Mouse (Mus musculus): ENCODE measurements around the gene Mt2.
"Not testable (repeated sequence)": the region's sequence is repeated elsewhere in the genome, so short reads cannot be mapped to it uniquely, and the experiment has no call there.

Gene Mt2

DNA sequence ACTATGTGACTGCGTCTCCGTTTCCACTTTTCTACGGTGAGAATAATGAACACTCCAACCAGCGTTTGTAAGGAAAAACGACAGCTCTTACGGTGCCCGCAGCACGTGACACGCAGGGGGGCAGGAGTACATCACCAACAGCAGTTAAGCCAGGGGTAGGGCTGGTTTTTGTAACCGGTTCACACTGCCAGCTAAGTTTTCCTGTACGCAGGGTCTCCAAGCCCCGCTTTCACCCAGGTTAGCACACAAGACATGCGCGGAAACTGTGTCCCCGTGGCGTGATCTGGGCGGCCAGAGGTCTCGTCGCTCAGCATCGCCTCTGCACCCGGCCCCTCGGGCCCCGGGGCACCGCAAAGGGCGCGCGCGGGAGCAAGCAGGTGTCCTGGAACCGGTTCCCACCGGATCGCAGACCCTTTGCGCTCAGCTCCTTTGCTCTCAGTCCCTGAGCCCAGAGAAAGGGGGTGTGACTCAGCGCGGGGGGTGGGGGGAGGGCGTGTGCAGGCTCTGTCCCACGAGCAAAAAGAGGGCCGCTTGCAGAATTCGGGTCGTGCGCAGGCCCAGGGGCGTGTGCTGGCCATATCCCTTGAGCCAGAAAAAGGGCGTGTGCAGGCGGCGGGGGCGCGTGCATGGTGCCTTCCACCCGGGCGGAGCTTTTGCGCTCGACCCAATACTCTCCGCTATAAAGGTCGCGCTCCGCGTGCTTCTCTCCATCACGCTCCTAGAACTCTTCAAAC, at the start of gene Mt2:
TSS of gene Mt2 (plus strand) at position 590 of the 734 bp plus-strand sequence.
- DNase-seq (ENCODE audit: extremely low read depth, insufficient read length, low spot score), result peak; percentile 53

GRCm38 (mm10) chr8:94122711-94123468, 49.6 kb upstream of the Mt2 start:
- DNase-seq (ENCODE audit: extremely low read depth, insufficient read length, low spot score), result no peak

DNA sequence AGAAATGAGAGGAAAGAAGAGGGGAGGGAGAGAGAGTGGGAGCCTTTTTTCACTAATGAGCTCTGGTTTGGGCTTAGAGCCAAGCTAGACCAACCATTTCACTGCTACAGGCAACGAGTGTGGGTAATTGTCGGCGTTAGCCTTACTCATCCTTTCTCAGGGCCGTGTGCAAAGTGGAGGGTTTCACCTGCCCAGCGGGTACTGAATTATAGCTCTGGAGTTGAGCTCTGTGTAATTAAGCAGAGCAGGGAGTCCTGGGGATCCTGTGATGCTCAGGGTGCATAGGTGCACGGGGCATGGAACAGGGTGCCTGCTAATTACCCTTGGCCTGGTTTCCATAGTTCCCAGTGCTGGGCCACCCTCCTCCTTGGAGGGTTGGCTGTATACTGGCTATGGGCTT, 44.8 kb upstream of the Mt2 start:
- no peak for DNase-seq (ENCODE audit: extremely low read depth, insufficient read length, low spot score)

- no peak for DNase-seq (ENCODE audit: extremely low read depth, insufficient read length, low spot score)
These were observed 43.2 kb upstream of the Mt2 start for GRCm38 (mm10) chr8:94129133-94129789.

DNA sequence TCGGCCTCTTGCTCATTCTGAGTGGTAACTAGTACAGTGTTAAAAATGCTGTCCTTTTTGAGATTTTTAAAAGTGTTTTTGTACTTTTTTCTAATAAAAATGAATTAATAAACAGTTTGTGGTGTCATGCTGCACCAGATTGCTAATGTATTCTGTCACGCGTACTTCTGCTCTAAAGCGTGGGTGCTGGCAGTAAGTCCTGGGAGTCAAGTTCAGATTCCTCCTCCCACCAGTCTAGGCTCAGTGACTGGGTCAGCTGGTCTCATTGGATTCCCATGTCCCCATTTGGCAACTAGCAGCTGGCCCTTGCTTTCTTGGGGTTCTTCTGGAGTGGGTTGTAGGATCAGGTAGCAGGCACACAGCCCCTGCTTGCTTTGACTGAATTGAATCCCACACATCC, 42.3 kb upstream of the Mt2 start:
- DNase-seq (ENCODE audit: extremely low read depth, insufficient read length, low spot score), result no peak

DNA sequence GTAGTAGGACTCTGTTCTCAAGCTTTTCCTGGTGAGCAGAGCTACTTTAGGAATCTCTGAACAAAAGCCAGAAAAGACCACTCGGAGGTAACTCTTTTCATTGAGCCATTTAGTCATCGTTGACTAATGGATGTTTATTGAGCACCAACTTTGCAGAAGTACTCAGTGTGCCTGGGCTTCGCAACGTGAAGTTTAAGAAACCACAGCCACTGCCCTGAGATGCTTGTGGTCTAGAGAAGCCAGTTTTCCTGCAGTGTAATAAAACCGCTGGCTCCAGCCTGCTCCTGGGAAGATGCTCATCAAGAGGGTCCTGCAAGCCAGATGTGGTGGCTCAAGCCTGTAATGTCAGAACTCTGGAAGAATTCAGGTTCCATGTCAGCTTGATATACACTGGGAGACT, 40.4 kb upstream of the Mt2 start:
- DNase-seq (ENCODE audit: extremely low read depth, insufficient read length, low spot score), result peak; percentile 52

GRCm38 (mm10) chr8:94134601-94135000, 37.9 kb upstream of the Mt2 start:
- DNase-seq (ENCODE audit: extremely low read depth, insufficient read length, low spot score), result peak; percentile 75

- no peak for DNase-seq (ENCODE audit: extremely low read depth, insufficient read length, low spot score)
These were observed 36.9 kb upstream of the Mt2 start for GRCm38 (mm10) chr8:94135556-94135955.

DNA sequence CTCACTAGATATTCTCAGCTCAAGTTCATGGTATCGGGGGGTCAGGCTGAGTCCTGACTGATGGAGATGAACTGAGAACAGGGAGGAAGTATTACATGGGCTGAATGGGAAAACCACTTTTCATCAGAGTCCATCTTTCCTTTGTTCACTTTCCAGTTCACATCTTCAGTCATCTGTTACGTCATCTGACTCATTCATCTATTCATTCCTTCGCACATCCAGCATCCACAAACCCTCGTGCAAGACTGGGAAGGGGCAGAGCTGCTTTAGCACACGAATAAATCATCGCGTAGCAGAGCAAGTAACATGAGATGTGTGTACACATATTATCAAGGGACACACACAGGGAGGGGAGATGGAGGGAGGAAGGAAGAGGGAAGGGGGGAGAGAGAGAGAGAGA, 36.3 kb upstream of the Mt2 start:
- no peak for DNase-seq (ENCODE audit: extremely low read depth, insufficient read length, low spot score)

- no peak for DNase-seq (ENCODE audit: extremely low read depth, insufficient read length, low spot score)
These were observed 35.5 kb upstream of the Mt2 start, which contains the start of gene Mt4 for GRCm38 (mm10) chr8:94136933-94137332. TSS of gene Mt4 (plus strand) at chr8:94137197.

GRCm38 (mm10) chr8:94140266-94140795, 32.1 kb upstream of the Mt2 start:
- no peak for DNase-seq (ENCODE audit: extremely low read depth, insufficient read length, low spot score)

DNA sequence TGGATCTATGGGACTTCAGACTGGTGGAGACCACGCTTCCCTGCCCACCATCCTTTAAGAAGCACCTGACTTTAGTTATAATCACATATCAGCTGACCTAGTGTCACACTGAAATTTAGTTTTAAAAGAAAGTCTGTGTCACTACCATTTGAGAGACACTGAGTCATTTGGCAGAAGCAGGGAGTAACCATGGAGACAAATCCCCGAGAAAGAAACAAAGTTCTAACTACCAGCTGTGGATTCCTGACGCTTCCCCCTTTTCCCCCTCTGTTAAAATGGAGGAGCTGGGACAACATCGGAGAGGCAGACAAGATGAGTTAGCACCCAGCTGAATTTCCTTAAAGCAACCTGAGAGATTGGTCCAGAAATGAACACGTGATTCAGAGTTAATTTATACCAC, 24.2 kb upstream of the Mt2 start:
- DNase-seq (ENCODE audit: extremely low read depth, insufficient read length, low spot score), result peak; percentile 23

DNA sequence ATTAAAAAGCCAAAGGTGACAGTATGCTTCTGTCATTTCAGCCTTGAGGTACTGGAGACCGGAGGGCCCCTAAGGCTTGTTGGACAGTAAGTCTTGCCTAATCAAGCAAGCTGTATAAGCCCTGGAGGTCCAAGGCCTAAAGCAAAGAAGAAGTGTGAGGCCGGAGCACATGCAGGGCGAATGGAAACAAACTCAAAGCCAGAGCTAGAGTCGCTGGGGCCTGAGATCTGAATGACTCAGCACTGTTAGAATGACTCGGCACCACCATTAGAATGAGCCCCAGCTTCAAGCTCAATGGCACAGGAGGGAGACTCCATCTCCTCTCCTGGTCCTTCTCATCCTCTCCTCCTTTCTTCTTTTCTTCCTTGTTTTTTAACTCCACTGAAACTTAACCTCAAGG, 21.5 kb upstream of the Mt2 start:
- DNase-seq (ENCODE audit: extremely low read depth, insufficient read length, low spot score), result no peak

DNA sequence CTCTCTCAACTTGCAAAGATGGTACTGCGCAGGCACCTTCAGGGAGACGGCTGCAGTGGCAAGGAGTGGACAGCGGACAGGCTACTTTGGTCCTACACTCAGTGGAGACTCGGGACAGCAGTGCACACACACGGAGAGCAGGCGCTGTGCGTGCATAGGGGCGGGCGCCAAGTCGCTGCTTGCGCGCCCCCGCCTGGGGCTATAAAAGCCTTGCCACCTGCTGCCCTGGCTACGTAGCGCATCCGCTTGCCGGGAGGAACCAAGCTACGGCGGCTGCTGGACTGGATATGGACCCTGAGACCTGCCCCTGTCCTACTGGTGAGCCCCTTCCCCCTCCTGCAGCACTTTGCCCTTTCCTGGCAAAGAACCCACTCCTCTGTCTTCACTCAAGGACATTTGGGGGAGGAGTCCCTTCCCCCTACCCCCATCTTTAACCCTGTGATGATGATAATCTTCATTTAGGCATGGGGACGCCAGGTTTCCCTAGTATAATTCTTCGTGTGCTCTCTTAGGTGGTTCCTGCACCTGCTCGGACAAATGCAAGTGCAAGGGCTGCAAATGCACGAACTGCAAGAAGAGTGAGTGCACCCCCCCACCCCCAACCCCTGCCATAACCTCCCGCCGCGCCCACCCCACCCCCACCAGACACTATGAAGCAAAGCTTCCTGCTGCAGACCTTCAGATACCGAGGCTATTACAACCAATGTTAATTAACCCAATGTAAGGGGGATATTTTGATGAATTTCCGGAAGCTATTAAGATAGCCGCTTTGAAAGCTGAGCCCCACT, 19.8 kb upstream of the Mt2 start, which contains the start of gene Mt3:
TSS of gene Mt3 (plus strand) at position 95 of the 788 bp plus-strand sequence.
- DNase-seq (ENCODE audit: extremely low read depth, insufficient read length, low spot score), result no peak

GRCm38 (mm10) chr8:94153451-94153850, 19.0 kb upstream of the Mt2 start:
- no peak for DNase-seq (ENCODE audit: extremely low read depth, insufficient read length, low spot score)

DNA sequence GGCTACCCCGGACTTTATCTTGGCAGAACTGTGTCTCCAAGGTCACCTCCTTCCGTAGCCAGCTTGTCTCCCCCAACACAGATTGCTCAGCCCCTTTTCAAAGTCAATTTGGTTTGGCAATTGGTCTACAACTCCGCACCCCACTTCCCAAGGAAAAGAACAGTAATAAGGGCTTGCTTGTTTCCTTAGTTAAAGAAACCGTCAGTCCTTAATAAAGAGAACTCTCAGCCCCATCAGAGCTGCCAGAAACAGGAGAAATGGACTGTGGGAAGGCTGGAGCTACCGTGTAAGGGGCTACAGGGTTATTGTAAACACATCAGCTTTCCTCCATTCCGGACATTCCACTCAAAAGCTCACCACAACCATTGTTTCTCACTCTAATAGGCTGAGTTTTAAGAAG, 17.9 kb upstream of the Mt2 start:
- no peak for DNase-seq (ENCODE audit: extremely low read depth, insufficient read length, low spot score)

DNA sequence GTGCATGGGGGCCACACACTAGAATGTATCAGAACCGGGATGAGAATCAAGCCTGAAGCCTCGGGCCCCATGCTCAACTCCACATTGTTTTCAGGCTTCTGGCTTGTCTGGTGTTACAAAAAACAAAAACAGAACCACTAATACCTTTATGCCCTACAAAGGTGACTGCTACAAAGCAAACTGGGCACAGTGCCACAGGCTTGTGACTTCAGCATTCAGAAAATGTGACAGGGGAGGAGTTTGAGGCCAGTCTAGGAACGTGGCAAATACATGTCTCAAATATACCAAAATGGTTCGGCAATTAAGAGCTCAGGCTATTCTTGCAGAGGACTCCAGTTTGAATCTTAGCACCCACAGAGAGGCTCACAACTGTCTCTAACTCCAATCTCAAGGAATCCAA, 16.4 kb upstream of the Mt2 start:
- DNase-seq (ENCODE audit: extremely low read depth, insufficient read length, low spot score), result no peak

DNA sequence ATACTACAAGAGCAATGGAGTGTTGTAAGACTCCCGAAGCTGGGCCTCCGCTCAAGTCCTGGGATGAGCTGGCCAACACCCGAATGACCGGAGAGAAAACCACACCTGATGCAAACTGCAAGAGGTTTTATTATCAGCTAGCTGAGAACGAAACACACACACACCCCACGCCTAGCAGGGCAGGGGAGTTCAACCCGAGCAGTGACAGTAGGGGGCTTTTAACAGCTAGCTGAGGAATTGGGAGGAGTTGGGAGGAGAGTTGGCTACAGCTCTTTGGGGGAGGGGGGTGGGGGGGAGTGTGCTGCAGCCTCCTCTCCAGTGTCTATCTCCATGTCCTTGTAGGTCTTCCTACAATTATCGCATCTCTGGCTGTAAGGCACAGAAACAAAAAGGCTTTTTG, 6.7 kb upstream of the Mt2 start:
- not testable (repeated sequence) for DNase-seq (ENCODE audit: extremely low read depth, insufficient read length, low spot score)

DNA sequence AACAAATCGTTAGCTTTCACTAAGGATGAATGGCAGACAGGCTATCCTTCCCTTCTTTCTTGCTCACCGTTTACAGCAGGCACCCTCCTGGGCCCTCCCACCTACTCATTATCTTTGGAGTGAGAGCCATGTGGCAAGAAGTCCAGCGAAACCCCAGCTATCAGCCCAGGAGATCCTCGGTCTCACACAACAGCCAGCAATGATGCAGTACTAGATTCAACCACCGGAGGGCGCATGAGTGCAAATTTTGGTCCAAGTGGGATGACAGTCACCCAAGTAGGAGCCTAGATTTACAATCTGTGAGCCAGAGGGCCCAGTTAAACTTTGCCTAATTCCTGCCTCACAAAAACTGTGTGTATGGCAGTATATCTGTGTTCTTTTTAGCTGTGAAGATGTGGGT, 5.2 kb upstream of the Mt2 start:
- no peak for DNase-seq (ENCODE audit: extremely low read depth, insufficient read length, low spot score)

DNA sequence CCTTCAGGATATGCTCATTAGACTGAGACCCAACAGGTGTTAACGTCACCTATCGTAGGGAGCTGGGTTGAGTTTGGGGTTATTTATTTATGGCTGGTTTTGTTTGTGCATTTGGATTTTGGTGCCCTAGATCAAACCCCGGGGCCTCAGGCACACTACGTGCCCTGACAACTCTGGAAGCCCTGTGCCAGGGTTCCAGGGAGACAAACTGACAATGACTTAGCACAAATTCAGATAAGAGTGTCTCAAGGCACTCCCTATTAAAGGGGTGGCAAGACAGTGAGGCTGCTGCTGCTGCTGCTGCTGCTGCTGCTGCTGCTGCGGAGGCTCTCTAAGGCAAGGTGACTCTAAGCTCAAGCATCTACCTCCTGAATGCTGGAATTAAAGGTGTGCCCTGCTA, 2.9 kb upstream of the Mt2 start:
- DNase-seq (ENCODE audit: extremely low read depth, insufficient read length, low spot score), result no peak
